Mouse (Mus musculus): ENCODE measurements at regions not wholly inside any gene's neighbourhood (a gene's known extent, or its start where the extent isn't known, plus 50 kb on each side); places are given as distances from the start of the nearest gene placed in this dataset.
"Not testable (repeated sequence)": the region's sequence is repeated elsewhere in the genome, so short reads cannot be mapped to it uniquely, and the experiment has no call there.

DNA sequence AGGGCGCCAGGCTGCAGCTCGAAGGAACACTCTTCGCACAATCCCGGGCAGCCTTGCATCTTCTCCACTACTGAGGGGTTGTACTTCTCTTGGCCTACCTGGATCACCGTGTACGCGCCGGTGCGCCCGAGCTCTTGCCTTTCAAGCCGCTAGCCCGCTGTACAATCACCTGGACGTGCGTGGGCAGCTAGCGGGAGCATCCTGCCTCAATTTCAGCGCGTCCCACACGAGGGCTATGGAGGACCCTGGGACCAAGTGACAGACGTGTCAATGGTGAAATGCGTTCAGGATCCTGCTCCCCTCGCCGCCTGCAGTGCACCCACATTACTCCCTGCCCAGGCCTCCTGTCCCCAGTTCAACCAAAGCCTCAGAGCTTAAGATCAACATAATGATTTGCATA, 373.2 kb upstream of the Cntn5 start:
- DNase-seq (ENCODE audit: low spot score) (no peak), ATAC-seq (ENCODE audit: low FRiP score) (no peak)
- Histone ChIP-seq H3K9ac (no peak overlapping the region), H3K4me1 (replicated peaks; ENCODE audit: control insufficient read depth, insufficient read depth, low read length) (no peaks in the 10 kb centered on the region), H3K36me3 (replicated peaks; ENCODE audit: control insufficient read depth, insufficient read depth) (no peaks in the 10 kb centered on the region), H3K27me3 (ENCODE audit: control insufficient read depth, insufficient read depth, low read length) (no peaks in the 10 kb centered on the region), H3K4me2 (replicated peaks) (no peak overlapping the region), H3K4me3 (replicated peaks; ENCODE audit: low read length) (no peak overlapping the region), H3K9me3 (ENCODE audit: control insufficient read depth, low read length) (no peaks in the 10 kb centered on the region), H3K27ac (no peak overlapping the region)
- 92% methylated on average over 22 of the region's 22 CpGs for WGBS

DNA sequence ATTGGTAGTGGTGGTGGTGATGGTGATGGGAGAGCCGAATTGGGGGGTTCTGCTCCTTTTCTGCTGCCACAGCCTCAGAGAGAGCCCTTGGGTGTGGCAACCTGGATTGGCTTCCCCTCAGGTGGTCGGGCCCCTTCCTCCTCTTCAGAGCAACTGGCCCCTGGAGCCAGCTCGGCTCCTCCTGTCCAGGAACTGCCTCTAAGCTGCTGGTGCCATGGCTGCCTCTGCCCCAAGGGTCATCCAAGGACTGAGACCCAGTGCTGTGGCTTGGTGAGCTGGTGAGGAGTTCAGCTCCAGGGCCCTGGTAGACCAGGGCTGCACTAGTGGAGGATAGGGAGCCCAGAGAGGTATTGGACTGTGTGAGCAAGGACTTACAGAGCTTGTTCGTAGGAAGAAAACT, 372.4 kb upstream of the Cntn5 start:
- no peak for DNase-seq (ENCODE audit: low spot score)
- H3K27me3 ChIP-seq (ENCODE audit: control insufficient read depth, insufficient read depth, low read length) = no peaks in the 10 kb centered on the region
- no peak overlapping the region for H3K27ac ChIP-seq
- 89% methylated on average over 4 of the region's 4 CpGs for WGBS
- no peaks in the 10 kb centered on the region for H3K36me3 ChIP-seq (replicated peaks; ENCODE audit: control insufficient read depth, insufficient read depth)
- no peak overlapping the region for H3K4me3 ChIP-seq (replicated peaks; ENCODE audit: low read length)
- no peaks in the 10 kb centered on the region for H3K9me3 ChIP-seq (ENCODE audit: control insufficient read depth, low read length)
- no peak overlapping the region for H3K4me2 ChIP-seq (replicated peaks)
- no peak for ATAC-seq (ENCODE audit: low FRiP score)
- no peaks in the 10 kb centered on the region for H3K4me1 ChIP-seq (replicated peaks; ENCODE audit: control insufficient read depth, insufficient read depth, low read length)
- H3K9ac ChIP-seq = no peak overlapping the region

DNA sequence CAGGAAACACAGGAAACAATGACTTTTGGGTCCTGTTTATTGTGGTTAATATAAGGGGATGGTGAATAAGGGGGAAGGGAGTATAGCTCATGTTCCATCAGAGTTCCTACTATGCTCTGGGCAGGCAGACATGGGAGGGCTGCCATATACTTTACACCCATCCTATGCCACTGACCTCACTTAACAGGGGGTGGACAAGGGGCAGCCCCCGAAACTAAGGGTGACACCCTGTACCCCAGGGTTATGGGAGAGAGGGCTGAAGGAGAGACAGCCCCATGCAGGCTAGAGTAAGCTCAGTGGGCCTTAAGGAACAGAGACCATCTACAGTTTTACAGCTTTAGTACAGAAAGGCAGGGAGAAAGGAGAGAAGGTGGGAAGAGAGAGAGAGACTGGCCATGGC, 352.3 kb upstream of the Cntn5 start:
- no peaks in the 10 kb centered on the region for H3K9me3 ChIP-seq (ENCODE audit: control insufficient read depth, low read length)
- no peak overlapping the region for H3K27ac ChIP-seq
- WGBS = 83% methylated on average over 1 of the region's 1 CpGs
- no peaks in the 10 kb centered on the region for H3K27me3 ChIP-seq (ENCODE audit: control insufficient read depth, insufficient read depth, low read length)
- no peak overlapping the region for H3K4me3 ChIP-seq (replicated peaks; ENCODE audit: low read length)
- H3K9ac ChIP-seq = no peak overlapping the region
- no peaks in the 10 kb centered on the region for H3K36me3 ChIP-seq (replicated peaks; ENCODE audit: control insufficient read depth, insufficient read depth)
- no peak for ATAC-seq (ENCODE audit: low FRiP score)
- H3K4me2 ChIP-seq (replicated peaks) = no peak overlapping the region
- H3K4me1 ChIP-seq (replicated peaks; ENCODE audit: control insufficient read depth, insufficient read depth, low read length) = no peaks in the 10 kb centered on the region
- DNase-seq (ENCODE audit: low spot score) = no peak

DNA sequence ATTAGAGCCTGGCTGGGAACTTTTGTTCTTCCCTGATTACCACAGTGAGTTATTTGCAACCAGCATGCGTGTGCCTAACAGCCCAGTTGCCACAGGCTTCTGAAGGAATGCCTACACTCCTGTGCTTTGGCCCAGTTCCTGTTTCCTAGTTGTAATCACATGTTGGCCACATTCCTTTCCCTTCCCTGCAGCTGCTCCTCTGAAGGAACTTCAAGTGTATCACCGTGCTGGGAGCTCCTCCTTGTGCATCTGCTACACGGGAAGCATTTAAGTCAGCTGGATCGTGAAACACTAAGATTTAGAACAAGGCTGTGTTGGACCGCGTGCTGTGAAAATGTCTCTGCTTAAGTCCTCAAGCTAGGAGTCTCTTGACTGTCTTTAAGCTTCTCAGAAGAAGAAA, 302.3 kb upstream of the Cntn5 start:
- H3K9me3 ChIP-seq (ENCODE audit: control insufficient read depth, low read length) = no peaks in the 10 kb centered on the region

DNA sequence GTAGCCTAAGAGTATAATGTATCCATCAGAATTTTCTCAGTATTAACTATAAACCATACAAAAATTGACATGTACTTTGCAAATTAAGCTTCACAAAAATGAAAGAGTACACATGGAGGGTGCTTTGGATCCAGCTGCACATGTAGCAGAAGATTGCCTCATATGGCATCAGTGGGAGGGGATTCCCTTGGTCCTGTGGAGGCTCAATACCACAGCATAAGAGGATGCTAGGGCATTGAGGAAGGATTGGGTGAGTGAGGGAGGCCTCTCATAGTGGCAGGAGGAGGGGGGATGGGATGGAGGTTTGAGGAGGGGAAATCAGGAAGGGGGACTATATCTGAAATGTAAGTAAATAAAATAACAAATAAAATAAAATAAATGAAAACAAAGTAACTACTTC, 301.7 kb upstream of the Cntn5 start:
- H3K9ac ChIP-seq = no peak overlapping the region
- no peaks in the 10 kb centered on the region for H3K36me3 ChIP-seq (replicated peaks; ENCODE audit: control insufficient read depth, insufficient read depth)
- no peak overlapping the region for H3K4me3 ChIP-seq (replicated peaks; ENCODE audit: low read length)
- H3K27me3 ChIP-seq (ENCODE audit: control insufficient read depth, insufficient read depth, low read length) = no peaks in the 10 kb centered on the region
- no peak for ATAC-seq (ENCODE audit: low FRiP score)
- no peaks in the 10 kb centered on the region for H3K4me1 ChIP-seq (replicated peaks; ENCODE audit: control insufficient read depth, insufficient read depth, low read length)
- DNase-seq (ENCODE audit: low spot score) = no peak
- no peaks in the 10 kb centered on the region for H3K9me3 ChIP-seq (ENCODE audit: control insufficient read depth, low read length)
- no peak overlapping the region for H3K4me2 ChIP-seq (replicated peaks)
- no peak overlapping the region for H3K27ac ChIP-seq

More for the DNA sequence above, 302.3 kb upstream of the Cntn5 start:
- 66% methylated on average over 6 of the region's 6 CpGs for WGBS
- H3K4me2 ChIP-seq (replicated peaks) = no peak overlapping the region
- ATAC-seq (ENCODE audit: low FRiP score) (peak; percentile 71; the same call in 1 of the 2 replicates), DNase-seq (ENCODE audit: low spot score) (peak; percentile 45)
- H3K27me3 ChIP-seq (ENCODE audit: control insufficient read depth, insufficient read depth, low read length) = no peaks in the 10 kb centered on the region
- H3K4me3 ChIP-seq (replicated peaks; ENCODE audit: low read length) = no peak overlapping the region
- no peaks in the 10 kb centered on the region for H3K4me1 ChIP-seq (replicated peaks; ENCODE audit: control insufficient read depth, insufficient read depth, low read length)
- no peak overlapping the region for H3K27ac ChIP-seq
- no peaks in the 10 kb centered on the region for H3K36me3 ChIP-seq (replicated peaks; ENCODE audit: control insufficient read depth, insufficient read depth)
- H3K9ac ChIP-seq = no peak overlapping the region

DNA sequence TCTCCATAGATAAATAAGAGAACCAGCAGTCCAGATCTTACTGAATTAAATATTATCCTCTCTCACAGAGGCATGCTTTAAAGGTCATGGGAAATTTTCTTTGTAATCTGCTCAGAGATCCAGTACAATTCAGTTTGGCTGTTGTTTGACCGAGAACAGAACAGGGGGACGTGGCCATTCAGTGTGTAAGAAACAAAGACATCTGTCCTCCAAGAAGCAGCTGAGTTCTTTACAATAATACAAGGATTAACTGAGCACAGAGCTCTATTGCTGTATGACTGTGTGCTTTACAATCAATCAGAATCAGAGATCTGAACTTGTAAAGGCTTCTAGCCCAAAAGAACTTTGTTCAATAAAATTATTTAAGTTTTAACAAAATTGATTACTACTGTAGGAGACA, 287.6 kb upstream of the Cntn5 start:
- DNase-seq (ENCODE audit: low spot score) = no peak
- WGBS = 19% methylated on average over 2 of the region's 2 CpGs
- Histone ChIP-seq H3K27ac (no peak overlapping the region), H3K27me3 (ENCODE audit: control insufficient read depth, insufficient read depth, low read length) (no peaks in the 10 kb centered on the region), H3K9ac (no peak overlapping the region), H3K4me1 (replicated peaks; ENCODE audit: control insufficient read depth, insufficient read depth, low read length) (no peaks in the 10 kb centered on the region), H3K4me2 (replicated peaks) (no peak overlapping the region), H3K4me3 (replicated peaks; ENCODE audit: low read length) (no peak overlapping the region), H3K36me3 (replicated peaks; ENCODE audit: control insufficient read depth, insufficient read depth) (no peaks in the 10 kb centered on the region), H3K9me3 (ENCODE audit: control insufficient read depth, low read length) (no peaks in the 10 kb centered on the region)
- no peak for ATAC-seq (ENCODE audit: low FRiP score)

DNA sequence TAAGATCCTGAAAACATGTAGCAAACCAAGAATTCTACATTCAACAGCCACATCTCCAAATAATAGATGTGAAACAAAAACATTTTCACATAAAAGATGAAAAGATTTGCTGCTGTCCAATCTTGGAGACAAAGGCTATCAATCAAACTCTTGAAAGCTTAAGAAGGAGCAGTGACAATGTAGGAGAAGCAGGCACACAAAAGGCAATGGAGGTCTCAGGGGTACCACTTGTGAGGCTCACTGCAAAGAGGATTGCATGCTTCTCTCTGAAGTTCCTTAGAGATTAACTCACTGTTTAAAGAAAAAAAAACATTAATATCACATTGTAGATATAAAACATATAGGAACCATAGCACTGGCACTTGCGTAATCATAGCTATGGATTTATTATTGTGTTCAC, 241.2 kb upstream of the Cntn5 start:
- no peaks in the 10 kb centered on the region for H3K36me3 ChIP-seq (replicated peaks; ENCODE audit: control insufficient read depth, insufficient read depth)
- no peaks in the 10 kb centered on the region for H3K27me3 ChIP-seq (ENCODE audit: control insufficient read depth, insufficient read depth, low read length)
- no peak overlapping the region for H3K27ac ChIP-seq
- no peaks in the 10 kb centered on the region for H3K4me1 ChIP-seq (replicated peaks; ENCODE audit: control insufficient read depth, insufficient read depth, low read length)
- no peak overlapping the region for H3K4me2 ChIP-seq (replicated peaks)
- H3K9me3 ChIP-seq (ENCODE audit: control insufficient read depth, low read length) = no peaks in the 10 kb centered on the region
- 89% methylated on average over 1 of the region's 1 CpGs for WGBS
- ATAC-seq (ENCODE audit: low FRiP score) = no peak
- H3K9ac ChIP-seq = no peak overlapping the region
- no peak for DNase-seq (ENCODE audit: low spot score)
- no peak overlapping the region for H3K4me3 ChIP-seq (replicated peaks; ENCODE audit: low read length)

DNA sequence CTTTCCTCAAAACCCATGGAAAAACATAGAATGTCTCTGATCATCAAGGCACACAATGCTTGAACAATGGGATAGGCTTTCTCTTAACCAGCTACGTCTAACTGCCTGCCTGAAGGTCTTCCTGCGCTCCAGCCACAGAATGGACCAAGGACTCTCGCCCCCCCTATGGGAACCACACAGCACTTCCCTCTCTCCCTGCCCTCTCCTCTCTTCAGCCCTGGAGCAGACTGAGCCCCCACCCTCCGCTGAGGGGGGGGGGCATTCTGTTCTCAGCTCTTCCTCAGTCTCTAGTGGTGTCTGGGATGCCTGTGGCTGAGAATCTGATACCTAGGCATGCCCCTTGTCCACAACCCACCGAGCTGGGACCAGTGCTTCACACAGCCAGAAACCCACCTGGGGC, 222.3 kb upstream of the Cntn5 start:
- no peak overlapping the region for H3K9ac ChIP-seq
- 78% methylated on average over 5 of the region's 5 CpGs for WGBS
- no peaks in the 10 kb centered on the region for H3K36me3 ChIP-seq (replicated peaks; ENCODE audit: control insufficient read depth, insufficient read depth)
- no peak for ATAC-seq (ENCODE audit: low FRiP score)
- no peaks in the 10 kb centered on the region for H3K4me1 ChIP-seq (replicated peaks; ENCODE audit: control insufficient read depth, insufficient read depth, low read length)
- no peaks in the 10 kb centered on the region for H3K27me3 ChIP-seq (ENCODE audit: control insufficient read depth, insufficient read depth, low read length)
- H3K4me2 ChIP-seq (replicated peaks) = no peak overlapping the region
- no peak for DNase-seq (ENCODE audit: low spot score)
- no peak overlapping the region for H3K4me3 ChIP-seq (replicated peaks; ENCODE audit: low read length)
- H3K27ac ChIP-seq = no peak overlapping the region
- no peaks in the 10 kb centered on the region for H3K9me3 ChIP-seq (ENCODE audit: control insufficient read depth, low read length)

DNA sequence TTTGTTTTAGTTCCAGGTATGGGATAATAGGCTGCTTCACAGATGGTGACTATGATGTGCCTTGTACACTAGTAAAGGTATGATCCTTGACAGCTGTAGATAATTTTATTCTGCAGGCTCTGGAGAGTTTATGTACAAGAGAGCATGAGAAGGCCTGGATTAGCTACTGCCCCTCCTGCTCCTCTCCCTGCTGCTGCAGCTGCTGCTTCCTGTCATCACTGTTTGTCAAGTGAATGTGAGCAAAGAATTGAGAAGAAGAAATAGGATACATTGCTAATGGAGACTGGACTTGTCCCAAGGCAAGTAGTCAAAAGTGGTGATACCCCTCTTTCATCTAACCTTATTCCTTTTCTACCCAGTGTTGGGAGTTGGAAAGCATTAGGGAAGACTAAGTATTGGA, 214.6 kb upstream of the Cntn5 start:
- Histone ChIP-seq H3K4me1 (replicated peaks; ENCODE audit: control insufficient read depth, insufficient read depth, low read length) (no peaks in the 10 kb centered on the region), H3K27ac (no peak overlapping the region), H3K4me2 (replicated peaks) (no peak overlapping the region), H3K27me3 (ENCODE audit: control insufficient read depth, insufficient read depth, low read length) (no peaks in the 10 kb centered on the region), H3K9me3 (ENCODE audit: control insufficient read depth, low read length) (no peaks in the 10 kb centered on the region), H3K4me3 (replicated peaks; ENCODE audit: low read length) (no peak overlapping the region), H3K36me3 (replicated peaks; ENCODE audit: control insufficient read depth, insufficient read depth) (no peaks in the 10 kb centered on the region), H3K9ac (no peak overlapping the region)
- DNase-seq (ENCODE audit: low spot score) = no peak
- ATAC-seq (ENCODE audit: low FRiP score) = no peak

DNA sequence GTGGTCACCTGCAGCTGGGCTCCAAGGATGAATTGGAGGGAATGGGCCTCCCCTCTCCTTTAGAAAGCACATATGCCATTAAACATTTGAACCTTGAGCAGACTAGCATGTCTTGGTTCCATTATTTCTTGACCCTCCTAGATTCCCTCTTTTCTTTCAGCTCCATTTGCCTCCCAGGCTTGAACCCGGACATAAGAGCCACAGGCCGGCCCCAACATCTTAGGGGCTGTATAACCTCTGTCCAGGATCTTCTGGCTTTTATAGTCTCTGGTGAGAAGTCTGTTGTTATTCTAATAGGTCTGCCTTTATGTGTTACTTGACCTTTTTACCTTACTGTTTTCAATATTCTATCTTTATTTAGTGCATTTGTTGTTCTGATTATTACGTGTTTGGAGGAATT, 203.3 kb upstream of the Cntn5 start:
- WGBS = 73% methylated on average over 3 of the region's 3 CpGs
- H3K4me2 ChIP-seq (replicated peaks); H3K27ac ChIP-seq; H3K4me1 ChIP-seq (replicated peaks; ENCODE audit: control insufficient read depth, insufficient read depth, low read length); H3K27me3 ChIP-seq (ENCODE audit: control insufficient read depth, insufficient read depth, low read length); H3K36me3 ChIP-seq (replicated peaks; ENCODE audit: control insufficient read depth, insufficient read depth); DNase-seq (ENCODE audit: low spot score); H3K9ac ChIP-seq; ATAC-seq (ENCODE audit: low FRiP score); H3K4me3 ChIP-seq (replicated peaks; ENCODE audit: low read length): not testable (repeated sequence)
- H3K9me3 ChIP-seq (ENCODE audit: control insufficient read depth, low read length) = peaks cover 11% of the 10 kb centered on the region; the same call in 1 of the 2 replicates

Data from hindbrain, embryonic 14.5 days (tissue).